Mouse (Mus musculus): Measurements from ENCODE around the gene Pilra. TPM values are rescaled to one million over a fixed set of nuclear protein-coding genes. Genes with fewer than 3 reads are reported as not detected.

The Pilra gene
- 50.0 TPM for polyA plus RNA-seq (2015; fragmentation: Illumina TruSeq; extraction: RNeasy Lipid Tissue Mini Kit (QIAGEN cat#74804); ENCODE audit: insufficient read depth, low replicate concordance)

GRCm38 (mm10) chr5:137835966-137836520 is at the start of gene Pilra:
Gene Pilra (minus strand): TSS chr5:137836281.

GRCm38 (mm10) chr5:137871644-137872380 is 35.7 kb upstream of the Pilra start, which contains the start of gene Pilrb2:
Gene Pilrb2 (minus strand): TSS chr5:137871815.

GRCm38 (mm10) chr5:137857960-137858710 is 22.1 kb upstream of the Pilra start, which contains the start of gene Pilrb1:
Gene Pilrb1 (minus strand): TSS chr5:137858106.

GRCm38 (mm10) chr5:137787151-137787928 is 48.7 kb downstream of the Pilra start, which contains the start of the genes Mepce and Zcwpw1:
Gene Mepce (minus strand): TSS chr5:137787655.
Gene Zcwpw1 (plus strand): TSS chr5:137787798.

GRCm38 (mm10) chr5:137778635-137779034 is 57.4 kb downstream of the Pilra start, which contains the start of gene Ppp1r35:
Gene Ppp1r35 (plus strand): TSS chr5:137778849.

Other genes with a start within 250 kb of the Pilra start
- 12.5 TPM for gene Mospd3, start 235.2 kb downstream of the Pilra start, polyA plus RNA-seq (2015; fragmentation: Illumina TruSeq; extraction: RNeasy Lipid Tissue Mini Kit (QIAGEN cat#74804); ENCODE audit: insufficient read depth, low replicate concordance)
- gene Pcolce, start 222.5 kb downstream of the Pilra start, polyA plus RNA-seq (2015; fragmentation: Illumina TruSeq; extraction: RNeasy Lipid Tissue Mini Kit (QIAGEN cat#74804); ENCODE audit: insufficient read depth, low replicate concordance) = 39.5 TPM
- not detected for gene Fbxo24, start 207.3 kb downstream of the Pilra start, polyA plus RNA-seq (2015; fragmentation: Illumina TruSeq; extraction: RNeasy Lipid Tissue Mini Kit (QIAGEN cat#74804); ENCODE audit: insufficient read depth, low replicate concordance)
- 29.7 TPM for gene Lrch4, start 207.2 kb downstream of the Pilra start, polyA plus RNA-seq (2015; fragmentation: Illumina TruSeq; extraction: RNeasy Lipid Tissue Mini Kit (QIAGEN cat#74804); ENCODE audit: insufficient read depth, low replicate concordance)
- 19.4 TPM for gene Gm20605, start 207.1 kb downstream of the Pilra start, polyA plus RNA-seq (2015; fragmentation: Illumina TruSeq; extraction: RNeasy Lipid Tissue Mini Kit (QIAGEN cat#74804); ENCODE audit: insufficient read depth, low replicate concordance)
- 45.6 TPM for gene Sap25, start 194.9 kb downstream of the Pilra start, polyA plus RNA-seq (2015; fragmentation: Illumina TruSeq; extraction: RNeasy Lipid Tissue Mini Kit (QIAGEN cat#74804); ENCODE audit: insufficient read depth, low replicate concordance)
- 0.64 TPM for gene Irs3, start 190.6 kb downstream of the Pilra start, polyA plus RNA-seq (2015; fragmentation: Illumina TruSeq; extraction: RNeasy Lipid Tissue Mini Kit (QIAGEN cat#74804); ENCODE audit: insufficient read depth, low replicate concordance)
- 8.7 TPM for gene Agfg2, start 151.6 kb downstream of the Pilra start, polyA plus RNA-seq (2015; fragmentation: Illumina TruSeq; extraction: RNeasy Lipid Tissue Mini Kit (QIAGEN cat#74804); ENCODE audit: insufficient read depth, low replicate concordance)
- 0.19 TPM for gene Nyap1, start 94.7 kb downstream of the Pilra start, polyA plus RNA-seq (2015; fragmentation: Illumina TruSeq; extraction: RNeasy Lipid Tissue Mini Kit (QIAGEN cat#74804); ENCODE audit: insufficient read depth, low replicate concordance)
- gene Tsc22d4, start 90.6 kb downstream of the Pilra start, polyA plus RNA-seq (2015; fragmentation: Illumina TruSeq; extraction: RNeasy Lipid Tissue Mini Kit (QIAGEN cat#74804); ENCODE audit: insufficient read depth, low replicate concordance) = 31.3 TPM
- gene Ppp1r35, start 57.4 kb downstream of the Pilra start, polyA plus RNA-seq (2015; fragmentation: Illumina TruSeq; extraction: RNeasy Lipid Tissue Mini Kit (QIAGEN cat#74804); ENCODE audit: insufficient read depth, low replicate concordance) = 5.9 TPM
- 37.2 TPM for gene Mepce, start 48.6 kb downstream of the Pilra start, polyA plus RNA-seq (2015; fragmentation: Illumina TruSeq; extraction: RNeasy Lipid Tissue Mini Kit (QIAGEN cat#74804); ENCODE audit: insufficient read depth, low replicate concordance)
- 34.2 TPM for gene Zcwpw1, start 48.5 kb downstream of the Pilra start, polyA plus RNA-seq (2015; fragmentation: Illumina TruSeq; extraction: RNeasy Lipid Tissue Mini Kit (QIAGEN cat#74804); ENCODE audit: insufficient read depth, low replicate concordance)
- 59.4 TPM for gene Pilrb1, start 21.8 kb upstream of the Pilra start, polyA plus RNA-seq (2015; fragmentation: Illumina TruSeq; extraction: RNeasy Lipid Tissue Mini Kit (QIAGEN cat#74804); ENCODE audit: insufficient read depth, low replicate concordance)
- 53.7 TPM for gene Pilrb2, start 35.5 kb upstream of the Pilra start, polyA plus RNA-seq (2015; fragmentation: Illumina TruSeq; extraction: RNeasy Lipid Tissue Mini Kit (QIAGEN cat#74804); ENCODE audit: insufficient read depth, low replicate concordance)
- not detected for gene Cyp3a13, start 85.3 kb upstream of the Pilra start, polyA plus RNA-seq (2015; fragmentation: Illumina TruSeq; extraction: RNeasy Lipid Tissue Mini Kit (QIAGEN cat#74804); ENCODE audit: insufficient read depth, low replicate concordance)
- gene Gjc3, start 126.8 kb upstream of the Pilra start, polyA plus RNA-seq (2015; fragmentation: Illumina TruSeq; extraction: RNeasy Lipid Tissue Mini Kit (QIAGEN cat#74804); ENCODE audit: insufficient read depth, low replicate concordance) = not detected
- gene Azgp1, start 145.2 kb upstream of the Pilra start, polyA plus RNA-seq (2015; fragmentation: Illumina TruSeq; extraction: RNeasy Lipid Tissue Mini Kit (QIAGEN cat#74804); ENCODE audit: insufficient read depth, low replicate concordance) = not detected
- gene Smok3a, start 185.0 kb upstream of the Pilra start, polyA plus RNA-seq (2015; fragmentation: Illumina TruSeq; extraction: RNeasy Lipid Tissue Mini Kit (QIAGEN cat#74804); ENCODE audit: insufficient read depth, low replicate concordance) = not detected
- gene Smok3b, start 185.1 kb upstream of the Pilra start, polyA plus RNA-seq (2015; fragmentation: Illumina TruSeq; extraction: RNeasy Lipid Tissue Mini Kit (QIAGEN cat#74804); ENCODE audit: insufficient read depth, low replicate concordance) = not detected
- gene Smok3c, start 216.9 kb upstream of the Pilra start, polyA plus RNA-seq (2015; fragmentation: Illumina TruSeq; extraction: RNeasy Lipid Tissue Mini Kit (QIAGEN cat#74804); ENCODE audit: insufficient read depth, low replicate concordance) = not detected
- gene Zkscan1, start 248.8 kb upstream of the Pilra start, polyA plus RNA-seq (2015; fragmentation: Illumina TruSeq; extraction: RNeasy Lipid Tissue Mini Kit (QIAGEN cat#74804); ENCODE audit: insufficient read depth, low replicate concordance) = 13.1 TPM